Mouse (Mus musculus) adrenal gland, adult 8-10 months (tissue): Measurements from ENCODE around the gene Cyp2j7. TPM values are rescaled to one million over a fixed set of nuclear protein-coding genes. Genes with fewer than 3 reads are reported as not detected.
"Not testable (repeated sequence)": the region's sequence is repeated elsewhere in the genome, so short reads cannot be mapped to it uniquely, and the experiment has no call there.

ENCODE experiments used
- DNase-seq: peaks from one replicate; pipeline ENCODE4 v3.0.0; 2022
- total RNA-seq, 4 experiments: library from RNA; stranded (reverse); gene quantifications; 2 replicates each; pipeline ENCODE4 v1.2.4; 2022

Cyp2j7 gene
- not detected for total RNA-seq

DNA sequence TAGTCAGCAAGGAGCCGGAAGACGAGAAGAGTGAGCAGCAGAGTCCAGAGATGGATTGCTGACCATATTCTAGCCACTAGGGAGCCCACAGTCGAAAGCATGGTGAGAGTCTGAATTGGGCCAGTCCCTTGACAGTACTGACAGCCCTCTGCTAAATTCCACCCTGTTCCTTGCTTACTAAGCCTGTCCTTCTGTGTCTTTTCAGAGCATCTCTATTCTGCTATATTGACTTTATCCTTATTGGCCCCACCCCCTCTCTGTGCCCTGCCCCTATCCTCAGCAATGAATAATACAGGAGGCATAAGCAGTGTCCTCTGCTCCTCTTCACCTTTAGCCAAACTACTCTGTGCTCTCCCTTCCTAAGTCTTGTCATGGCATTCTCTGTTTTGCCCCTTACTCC, at the start of gene Cyp2j7:
Gene Cyp2j7 (minus strand): TSS at position 101 of the 400 bp plus-strand sequence.
- no peak for DNase-seq

DNA sequence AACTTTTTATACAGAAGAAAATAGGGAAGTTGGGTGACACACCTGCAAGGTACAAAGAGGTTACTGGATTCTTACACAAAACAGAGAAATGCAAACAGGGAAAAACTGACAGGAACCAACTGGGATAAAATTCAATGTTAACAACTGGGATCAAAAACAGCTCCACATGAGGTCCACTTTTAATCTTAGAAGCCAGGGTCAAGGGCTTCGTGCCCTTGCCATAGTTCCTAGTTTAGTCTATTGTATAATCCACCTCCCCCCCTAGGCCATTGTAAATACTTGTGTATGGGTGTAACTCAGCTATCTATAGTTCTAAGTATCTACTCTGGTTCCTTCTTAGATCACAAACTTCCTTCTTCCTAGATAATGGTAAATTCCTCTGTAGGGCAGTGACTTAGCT, 40.4 kb upstream of the Cyp2j7 start:
- DNase-seq, result not testable (repeated sequence)

DNA sequence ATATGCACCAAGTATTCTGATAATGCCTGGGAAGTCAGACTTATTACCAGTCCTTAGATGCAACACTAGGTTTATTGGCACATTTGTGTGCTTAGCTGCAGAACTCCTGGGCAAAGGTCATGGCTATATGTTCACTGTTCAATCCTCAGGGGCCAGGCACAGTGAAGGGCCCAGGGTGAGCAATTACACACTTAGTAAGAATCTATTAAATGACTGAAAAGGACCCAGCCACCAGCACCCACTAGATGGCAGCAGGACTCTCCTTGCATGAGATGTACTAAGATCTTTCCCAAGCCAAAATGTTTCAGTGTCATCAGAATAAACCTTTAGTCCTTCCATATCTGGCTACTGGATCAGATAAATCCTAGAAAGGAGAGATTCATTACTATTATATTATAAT, 37.4 kb upstream of the Cyp2j7 start:
- DNase-seq, result peak; percentile 2

DNA sequence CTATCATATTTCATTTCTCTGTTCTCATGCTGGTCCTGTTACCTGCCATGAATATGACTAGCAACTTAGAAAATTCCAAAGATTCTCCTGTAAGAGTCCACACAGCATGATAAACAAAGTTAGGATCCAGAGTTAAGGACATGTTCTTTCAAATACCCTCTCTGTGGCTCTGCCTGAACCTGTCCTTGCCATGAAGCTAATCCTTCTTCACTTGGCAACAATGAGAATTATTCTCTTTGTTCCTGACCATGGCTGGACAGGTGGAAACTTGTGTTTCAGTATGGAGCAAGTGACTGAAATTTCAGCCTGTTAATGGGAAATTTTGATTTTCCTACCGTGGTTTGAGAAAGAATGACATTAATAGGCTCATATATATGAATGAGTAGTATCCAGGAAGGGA, 39.8 kb downstream of the Cyp2j7 start:
- no peak for DNase-seq

DNA sequence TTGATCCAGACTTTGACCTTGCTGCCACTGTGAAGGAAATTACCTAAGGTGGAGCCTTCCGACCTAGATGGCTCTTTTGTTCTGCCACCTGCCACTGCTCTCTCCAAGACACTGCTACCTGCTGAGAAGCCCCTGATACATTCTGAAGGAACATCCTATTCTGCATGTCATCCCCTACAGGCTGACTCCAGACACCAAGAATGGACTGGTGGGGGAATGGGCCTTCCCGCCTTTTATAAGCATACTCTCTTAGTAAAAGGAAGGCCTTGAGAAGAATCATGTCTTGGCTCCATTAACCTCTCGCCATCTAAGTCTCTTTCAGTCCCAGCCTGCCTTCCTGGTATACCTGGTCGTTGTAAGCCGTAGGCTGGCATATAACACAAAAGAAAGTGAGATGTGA, 47.1 kb downstream of the Cyp2j7 start:
- DNase-seq, result not testable (repeated sequence)

DNA sequence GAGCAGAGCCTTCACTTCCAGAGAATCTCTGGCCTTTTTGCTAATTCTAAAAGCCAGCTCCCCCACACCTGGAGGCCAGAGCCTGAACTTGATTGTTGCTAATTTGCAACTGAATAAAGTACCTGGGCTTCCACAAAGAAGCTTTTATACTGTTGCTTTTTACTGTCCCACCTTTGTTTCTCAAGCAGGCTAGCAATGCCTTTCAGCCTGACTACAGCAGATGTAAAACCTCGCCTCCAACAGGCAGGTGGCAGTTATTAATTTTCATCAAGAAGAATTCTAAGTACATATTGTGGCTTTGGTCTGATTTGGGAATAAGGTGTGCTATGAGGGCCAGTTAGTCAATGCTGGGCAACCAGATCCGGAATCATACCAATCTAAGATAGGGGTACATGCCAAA, 47.8 kb downstream of the Cyp2j7 start:
- not testable (repeated sequence) for DNase-seq

DNA sequence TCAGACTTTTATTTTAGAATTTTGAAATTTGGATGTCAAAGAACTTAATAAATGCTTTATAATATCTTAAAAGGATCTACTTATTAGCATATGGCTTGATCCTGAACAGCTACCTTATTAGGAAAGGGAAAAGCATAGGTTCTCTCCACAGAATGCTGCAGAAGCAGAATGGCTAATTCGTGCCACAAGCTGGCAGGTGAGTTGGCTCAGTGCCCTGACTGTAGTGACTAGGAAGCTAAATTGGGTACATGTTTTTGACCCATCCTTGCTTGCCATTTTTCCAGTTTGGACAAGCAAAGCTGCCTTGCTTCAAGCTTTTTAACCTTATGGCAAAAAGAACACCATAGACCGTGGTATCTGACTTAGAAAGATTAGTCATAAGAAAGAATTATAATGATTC, 48.3 kb downstream of the Cyp2j7 start:
- DNase-seq, result not testable (repeated sequence)

DNA sequence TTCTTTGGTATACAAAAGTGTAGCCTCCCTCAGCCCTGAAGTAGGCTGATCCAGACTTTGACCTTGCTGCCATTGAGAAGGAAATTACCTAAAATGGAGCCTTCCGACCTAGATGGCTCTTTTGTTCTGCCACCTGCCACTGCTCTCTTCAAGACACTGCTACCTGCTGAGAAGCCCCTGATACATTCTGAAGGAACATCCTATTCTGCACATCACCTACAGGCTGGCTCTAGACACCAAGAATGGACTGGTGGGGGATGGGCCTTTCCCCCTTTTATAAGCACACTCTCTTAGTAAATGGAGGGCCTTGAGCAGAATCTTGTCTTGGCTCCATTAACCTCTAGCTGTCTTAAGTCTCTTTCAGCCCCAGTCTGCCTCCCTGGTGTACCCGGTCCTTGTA, 51.7 kb downstream of the Cyp2j7 start:
- not testable (repeated sequence) for DNase-seq

DNA sequence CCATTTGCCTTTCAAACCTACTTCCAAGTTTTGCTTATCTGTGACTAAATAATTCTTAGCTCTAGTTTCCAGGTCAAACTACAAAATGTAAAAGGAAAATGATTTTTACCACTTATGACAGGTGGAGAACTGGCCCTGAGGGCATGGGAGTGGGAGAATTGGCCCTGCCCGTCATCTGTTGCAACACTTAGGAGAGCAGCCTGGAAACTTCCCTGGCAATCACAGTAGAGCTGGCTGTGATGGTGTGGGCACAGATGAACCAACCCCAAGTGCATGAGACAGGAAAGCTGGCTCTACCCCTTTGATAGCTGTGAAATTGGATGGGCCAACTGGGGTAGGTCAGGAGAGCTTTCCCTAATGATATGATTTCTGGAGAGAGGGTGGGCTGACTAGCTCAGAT, 73.6 kb downstream of the Cyp2j7 start:
- peak; percentile 6 for DNase-seq

DNA sequence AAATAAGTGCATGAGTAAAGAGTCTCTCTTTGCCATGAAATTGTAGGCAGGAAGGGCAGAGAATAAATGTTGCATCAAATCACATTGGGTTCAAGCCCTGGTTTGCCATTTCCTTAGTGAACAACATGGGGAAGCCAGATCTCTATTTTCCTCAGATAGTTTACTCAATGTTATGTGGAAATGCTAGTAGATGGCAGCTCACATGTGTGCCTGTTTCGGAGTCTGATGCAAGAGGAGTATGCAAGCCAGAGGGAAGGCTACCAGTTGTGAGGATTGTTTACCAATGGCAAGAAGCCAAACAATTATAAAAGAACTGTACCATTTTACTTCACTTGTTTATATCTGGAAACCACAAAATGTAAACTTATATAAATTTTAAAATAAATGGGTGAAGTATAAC, 74.9 kb downstream of the Cyp2j7 start:
- DNase-seq, result no peak

Other genes with a start within 250 kb of the Cyp2j7 start
- not detected for gene Cyp2j13, start 159.1 kb downstream of the Cyp2j7 start, total RNA-seq
- 1 to 10 TPM in 2 of 4 experiments, under 1 TPM in 2; 0.17 to 1.9 (median 0.83) TPM for gene Cyp2j12, start 95.5 kb downstream of the Cyp2j7 start, total RNA-seq
- not detected for gene Cyp2j11, start 112.0 kb upstream of the Cyp2j7 start, total RNA-seq